Mouse (Mus musculus): ENCODE measurements around the gene Cd44. TPM values are rescaled to one million over a fixed set of nuclear protein-coding genes. Genes with fewer than 3 reads are reported as not detected.

The Cd44 gene
- total RNA-seq, 1 experiment from 2014 or later: 152 TPM

DNA sequence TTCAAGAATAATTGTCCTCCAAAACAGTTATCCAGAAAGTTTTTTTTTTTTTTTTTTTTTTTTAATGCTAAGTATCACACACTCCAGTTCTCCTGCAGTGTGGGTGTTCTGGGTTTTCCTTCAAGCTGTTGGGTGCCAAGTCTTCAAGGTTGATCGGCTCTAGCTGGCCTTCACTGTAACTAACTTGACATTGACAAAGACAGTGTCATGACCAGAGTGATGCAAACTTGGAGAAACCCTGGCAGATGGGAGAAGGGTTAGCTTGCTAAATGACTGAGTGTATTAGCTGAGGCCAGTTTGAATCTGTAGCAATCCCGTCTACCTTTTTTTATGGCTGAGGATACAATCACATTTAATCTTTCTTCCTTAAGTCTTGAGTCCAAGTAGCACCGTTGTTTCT lies 123.3 kb downstream of the Cd44 start:
- ATAC-seq (replicated peaks; ENCODE audit: low read depth, poor library complexity, severe bottlenecking): no peak

GRCm38 (mm10) chr2:102775561-102775960 lies 125.9 kb downstream of the Cd44 start:
- ATAC-seq (replicated peaks; ENCODE audit: low read depth, poor library complexity, severe bottlenecking): no peak

- no peak for ATAC-seq (replicated peaks; ENCODE audit: low read depth, poor library complexity, severe bottlenecking)
These were observed 126.8 kb downstream of the Cd44 start for GRCm38 (mm10) chr2:102774700-102775099.

GRCm38 (mm10) chr2:102772276-102772675 lies 129.2 kb downstream of the Cd44 start:
- no peak for ATAC-seq (replicated peaks; ENCODE audit: low read depth, poor library complexity, severe bottlenecking)

GRCm38 (mm10) chr2:102771304-102771703 lies 130.2 kb downstream of the Cd44 start:
- ATAC-seq (replicated peaks; ENCODE audit: low read depth, poor library complexity, severe bottlenecking): no peak

GRCm38 (mm10) chr2:102768267-102768666 lies 133.2 kb downstream of the Cd44 start:
- ATAC-seq (replicated peaks; ENCODE audit: low read depth, poor library complexity, severe bottlenecking): no peak

GRCm38 (mm10) chr2:102764602-102765374 lies 136.7 kb downstream of the Cd44 start:
- no peak for ATAC-seq (replicated peaks; ENCODE audit: low read depth, poor library complexity, severe bottlenecking)

DNA sequence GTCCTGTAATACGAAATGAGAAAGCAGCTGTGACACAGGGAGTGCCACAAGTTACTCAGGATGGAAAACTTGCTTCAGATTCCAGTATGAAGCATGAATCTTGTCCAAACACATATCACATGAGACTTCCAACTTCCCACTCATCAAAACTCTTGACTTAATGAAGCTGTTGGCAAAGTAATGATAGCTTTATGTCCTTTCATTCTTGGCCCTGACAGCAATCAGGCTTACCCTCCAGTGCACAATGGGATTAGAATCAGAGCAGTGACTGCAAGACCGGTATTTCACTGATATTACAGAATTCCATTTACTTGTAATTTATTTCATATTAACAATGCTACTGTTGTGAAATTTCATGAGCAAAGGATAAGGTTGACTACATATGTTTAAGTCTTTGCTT lies 137.5 kb downstream of the Cd44 start:
- no peak for ATAC-seq (replicated peaks; ENCODE audit: low read depth, poor library complexity, severe bottlenecking)

- ATAC-seq (replicated peaks; ENCODE audit: low read depth, poor library complexity, severe bottlenecking): no peak
These were observed 138.3 kb downstream of the Cd44 start for GRCm38 (mm10) chr2:102763176-102763575.

Other genes with a start within 250 kb of the Cd44 start
- not detected in 2 replicates for gene Slc1a2, start 243.0 kb downstream of the Cd44 start, total RNA-seq (2017)
- 21.5 and 37.1 TPM in 2 replicates for gene Pdhx, start 171.8 kb upstream of the Cd44 start, total RNA-seq (2017)
- gene Apip, start 172.0 kb upstream of the Cd44 start, total RNA-seq (2017): 27.4 and 52.7 TPM in 2 replicates

Data from common myeloid progenitor, adult 5-6 weeks (primary cell).